Mouse (Mus musculus): Measurements from ENCODE around the gene Olfml2b.

The Olfml2b gene

GRCm38 (mm10) chr1:170695326-170695725 lies 51.0 kb downstream of the Olfml2b start:
- no peak for DNase-seq (ENCODE audit: low spot score in 2 of 2)

DNA sequence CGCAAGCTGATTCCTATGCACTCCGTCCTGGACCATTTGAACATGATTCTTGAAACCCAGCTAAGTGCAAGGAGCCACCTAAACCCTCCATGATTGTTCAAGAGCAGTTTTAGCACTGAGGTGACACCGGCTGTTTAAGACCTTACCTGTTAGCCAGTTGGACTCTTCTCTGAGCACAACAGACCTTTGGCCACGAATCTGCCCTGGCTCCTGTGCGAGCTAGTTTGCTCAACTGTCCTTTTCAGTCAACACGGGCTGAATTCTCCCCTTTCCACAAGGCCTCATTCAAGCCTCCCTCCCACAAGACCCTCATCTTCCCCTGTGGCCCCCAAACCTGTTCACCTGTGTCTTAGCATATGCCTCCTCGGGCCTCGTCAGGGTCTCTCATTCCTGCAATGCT lies 52.7 kb downstream of the Olfml2b start:
- no peak for DNase-seq (ENCODE audit: low spot score in 2 of 2)

DNA sequence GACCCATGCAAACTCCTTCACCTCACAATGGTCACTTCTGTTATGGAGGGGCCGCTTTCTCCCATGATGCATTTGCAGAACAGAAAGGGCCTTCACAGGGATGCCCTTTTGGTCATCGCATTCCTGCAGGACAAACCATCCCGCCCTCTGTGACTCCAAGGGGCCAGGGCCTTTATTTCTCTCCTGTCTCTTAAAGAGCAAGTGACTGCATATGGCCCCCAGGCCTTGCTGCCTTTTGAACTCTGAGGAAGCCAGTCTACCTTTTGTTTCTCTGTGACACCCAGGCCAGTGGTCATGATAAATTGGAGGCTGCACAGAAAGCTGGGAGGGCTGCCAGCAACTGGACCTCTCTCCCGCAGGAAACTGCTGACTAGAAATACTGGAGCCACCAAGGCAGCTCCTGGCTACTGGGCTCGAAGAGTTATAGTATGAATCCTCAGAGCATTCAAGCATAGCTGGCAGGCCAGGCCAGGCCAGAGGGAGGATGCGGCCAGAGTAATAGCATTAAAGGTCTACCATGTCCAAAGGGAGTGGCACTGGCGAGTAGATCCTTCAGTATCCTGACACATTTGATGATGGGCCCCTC lies 53.5 kb downstream of the Olfml2b start:
- DNase-seq (ENCODE audit: low spot score in 2 of 2), result no peak

- DNase-seq (ENCODE audit: low spot score in 2 of 2), result no peak
Observed at GRCm38 (mm10) chr1:170698771-170699170, 54.4 kb downstream of the Olfml2b start.

- DNase-seq (ENCODE audit: low spot score in 2 of 2), result no peak
Observed at GRCm38 (mm10) chr1:170699553-170699952, 55.2 kb downstream of the Olfml2b start.

DNA sequence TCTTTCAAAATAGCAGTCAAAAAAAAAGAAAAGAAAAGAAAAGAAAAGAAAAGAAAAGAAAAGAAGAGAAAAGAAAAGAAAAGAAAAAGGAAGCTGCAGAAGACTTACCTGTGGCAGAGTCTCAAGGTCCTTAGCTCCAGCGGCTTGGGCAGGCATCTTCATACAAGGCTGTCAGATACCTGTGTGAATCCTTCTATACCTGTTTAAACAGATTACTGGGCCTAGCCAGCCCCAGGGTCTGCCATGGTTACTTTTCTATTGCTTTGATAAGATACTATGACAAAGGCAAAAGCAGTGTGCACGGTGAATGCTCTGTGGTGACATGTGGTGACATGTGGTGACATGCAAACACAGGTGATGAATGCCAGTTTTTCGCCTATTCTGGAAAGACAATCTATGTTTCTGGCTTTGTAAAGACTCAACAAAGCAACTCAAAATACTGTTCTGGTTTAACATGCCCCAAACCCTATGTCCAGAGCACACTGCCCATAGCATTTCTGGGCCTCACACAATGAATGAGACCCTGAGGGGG lies 56.2 kb downstream of the Olfml2b start:
- no peak for DNase-seq (ENCODE audit: low spot score in 2 of 2)

- DNase-seq (ENCODE audit: low spot score in 2 of 2), result no peak
Observed at GRCm38 (mm10) chr1:170701178-170701577, 56.8 kb downstream of the Olfml2b start.

DNA sequence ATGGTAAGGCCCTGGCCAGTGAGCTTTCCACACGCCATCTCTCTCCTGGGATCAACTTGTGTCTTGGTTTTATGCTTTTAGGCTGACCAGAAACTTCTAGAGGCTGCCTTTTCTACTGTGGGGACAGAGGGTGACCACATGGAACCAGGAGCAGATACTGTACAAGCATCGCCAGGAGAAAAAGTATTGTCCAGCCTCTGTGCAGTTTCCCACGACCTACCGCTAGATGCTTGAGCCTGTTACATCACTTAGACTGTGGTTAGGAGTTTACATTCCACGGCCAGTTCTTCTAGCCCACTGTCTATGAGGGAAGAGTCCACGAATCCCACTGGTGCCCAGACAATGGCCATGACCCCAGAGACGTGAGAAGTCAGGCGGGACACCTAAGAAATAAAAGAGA lies 57.2 kb downstream of the Olfml2b start:
- no peak for DNase-seq (ENCODE audit: low spot score in 2 of 2)

- no peak for DNase-seq (ENCODE audit: low spot score in 2 of 2)
Observed at GRCm38 (mm10) chr1:170702263-170702662, 57.9 kb downstream of the Olfml2b start.

DNA sequence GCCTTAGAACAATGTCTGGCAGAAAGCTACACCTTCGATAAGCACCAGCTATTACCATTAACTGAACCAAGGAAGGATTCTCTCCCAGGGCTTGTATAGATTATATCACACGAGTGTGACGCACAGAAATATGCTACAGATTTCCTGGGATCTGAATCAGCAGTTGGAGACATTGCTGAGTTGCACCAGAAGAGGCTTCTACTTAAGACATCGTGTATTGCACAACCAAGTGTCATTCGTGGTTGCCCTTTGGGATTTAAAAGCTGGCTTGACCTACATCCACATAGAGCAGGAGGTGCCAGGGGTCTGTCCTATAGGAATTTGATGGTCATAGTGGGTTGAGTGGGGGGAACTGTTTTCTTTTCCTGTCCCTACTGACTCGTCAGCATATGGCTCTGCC lies 58.6 kb downstream of the Olfml2b start:
- DNase-seq (ENCODE audit: low spot score in 2 of 2), result no peak

GRCm38 (mm10) chr1:170704103-170704502 lies 59.8 kb downstream of the Olfml2b start:
- no peak for DNase-seq (ENCODE audit: low spot score in 2 of 2)

DNA sequence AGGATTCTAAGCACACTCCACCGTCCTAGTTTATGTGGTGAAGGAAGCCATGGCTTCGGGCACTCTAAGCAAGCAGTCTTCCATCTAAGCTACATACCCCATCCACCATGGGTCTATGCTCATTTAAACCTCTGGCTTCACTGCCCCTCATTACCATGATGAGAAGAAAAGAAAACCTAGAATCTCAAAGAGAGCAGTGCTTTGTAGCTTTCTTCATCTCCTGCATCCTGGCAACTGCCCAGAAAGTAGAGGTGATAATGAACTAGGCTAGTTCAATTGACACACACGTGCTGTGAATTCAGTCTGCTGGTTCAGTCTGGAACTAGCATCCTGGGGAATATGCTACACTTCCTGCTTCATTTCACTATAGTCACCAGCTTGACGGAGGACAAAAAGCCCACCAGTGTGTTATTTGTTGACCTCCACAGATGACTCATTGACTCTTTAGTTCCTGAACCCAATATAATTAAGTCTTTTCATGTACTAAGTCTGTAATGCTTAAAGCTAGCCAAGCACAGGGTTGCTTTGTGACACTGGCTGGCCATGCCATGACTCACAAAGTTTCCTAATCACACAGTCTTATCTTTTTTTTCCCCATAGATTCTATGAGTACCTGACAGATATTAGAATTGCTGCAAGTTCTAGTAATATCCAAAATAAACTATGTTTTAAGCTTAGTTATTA lies 60.7 kb downstream of the Olfml2b start:
- no peak for DNase-seq (ENCODE audit: low spot score in 2 of 2)

DNA sequence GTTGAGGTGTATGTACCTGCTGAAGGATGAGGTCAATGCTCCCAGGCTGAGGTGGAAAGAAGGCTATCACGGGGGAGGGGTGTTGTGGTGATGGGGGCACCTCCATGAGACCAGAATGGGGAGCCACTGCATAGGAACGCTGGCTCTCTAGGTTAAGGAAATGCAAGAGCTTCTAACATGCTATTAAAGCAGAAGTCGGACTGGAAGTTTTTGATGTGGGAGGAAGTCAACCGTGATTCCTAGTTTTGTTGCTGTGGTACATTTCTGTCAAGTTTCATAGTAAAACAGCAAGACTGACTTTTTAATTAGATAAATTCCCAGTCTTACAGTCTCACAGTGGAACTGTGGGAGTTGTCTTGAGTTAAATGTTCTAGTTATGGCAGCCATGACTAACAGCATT lies 61.7 kb downstream of the Olfml2b start:
- no peak for DNase-seq (ENCODE audit: low spot score in 2 of 2)

DNA sequence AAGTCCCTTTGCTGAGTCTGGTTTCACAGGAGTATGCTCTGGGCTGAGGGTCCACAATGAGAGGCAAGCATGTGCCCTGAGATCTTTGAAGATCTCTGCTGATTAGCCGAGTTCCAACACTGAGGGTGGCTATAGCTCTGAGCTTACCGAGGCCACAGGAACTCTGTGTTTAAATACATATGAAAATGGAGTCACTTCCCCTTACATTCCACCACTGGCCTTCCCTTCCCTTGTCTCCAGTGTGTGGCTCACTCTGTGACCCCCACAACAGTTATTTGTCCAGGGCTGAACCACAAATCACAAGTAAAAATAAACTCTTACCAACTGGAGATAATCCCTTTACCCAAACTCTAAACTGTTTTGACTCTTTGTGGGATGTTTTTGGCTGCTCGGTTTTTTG lies 64.7 kb downstream of the Olfml2b start:
- DNase-seq (ENCODE audit: low spot score in 2 of 2), result no peak

- no peak for DNase-seq (ENCODE audit: low spot score in 2 of 2)
Observed at GRCm38 (mm10) chr1:170709481-170709880, 65.1 kb downstream of the Olfml2b start.

GRCm38 (mm10) chr1:170709969-170710368 lies 65.6 kb downstream of the Olfml2b start:
- DNase-seq (ENCODE audit: low spot score in 2 of 2), result no peak

DNA sequence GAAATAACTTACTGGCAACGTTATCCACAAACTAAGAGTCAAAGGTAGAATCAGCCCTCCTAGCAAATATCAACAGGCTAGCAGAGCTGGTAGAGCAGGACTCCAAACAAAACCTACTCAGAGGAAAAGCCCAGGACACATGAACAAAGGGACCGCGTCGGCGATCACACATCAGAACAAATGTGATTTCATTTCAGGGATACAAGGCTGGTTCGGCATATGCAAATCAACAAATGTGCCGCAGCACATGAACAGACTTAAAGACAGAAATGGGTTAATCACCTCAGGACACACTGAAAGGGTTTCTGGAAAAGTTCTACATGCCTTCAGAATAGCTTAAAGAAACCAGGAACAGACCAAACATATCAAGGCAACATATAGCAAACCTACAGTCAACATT lies 67.4 kb downstream of the Olfml2b start:
- DNase-seq (ENCODE audit: low spot score in 2 of 2), result no peak

DNA sequence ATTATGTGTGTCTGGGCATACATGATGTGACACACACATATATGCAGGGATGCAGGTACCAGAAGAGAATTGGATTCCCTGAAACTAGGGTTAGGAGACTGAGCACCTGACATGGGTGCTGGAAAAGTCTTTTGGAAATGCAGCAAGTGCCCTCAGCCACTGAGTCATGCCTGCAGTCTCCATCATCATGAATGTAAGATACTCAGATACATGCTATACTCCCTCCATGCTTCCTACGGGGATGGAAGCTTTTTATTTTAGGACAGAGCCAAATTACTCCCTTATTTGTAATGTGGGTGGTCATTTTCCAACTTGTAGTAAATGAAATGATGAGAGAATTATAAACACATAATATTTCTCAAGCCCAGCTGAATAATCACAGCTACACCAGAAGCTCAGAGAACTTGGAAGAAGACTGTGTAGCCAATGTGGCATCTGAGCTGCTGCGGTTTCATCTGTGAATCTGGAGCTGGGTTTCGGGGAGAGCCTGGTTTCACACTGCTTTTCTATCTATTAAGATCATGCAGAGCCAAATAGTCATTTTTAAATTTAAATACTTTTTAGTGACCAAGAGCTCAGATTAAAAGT lies 73.0 kb downstream of the Olfml2b start:
- no peak for DNase-seq (ENCODE audit: low spot score in 2 of 2)

DNA sequence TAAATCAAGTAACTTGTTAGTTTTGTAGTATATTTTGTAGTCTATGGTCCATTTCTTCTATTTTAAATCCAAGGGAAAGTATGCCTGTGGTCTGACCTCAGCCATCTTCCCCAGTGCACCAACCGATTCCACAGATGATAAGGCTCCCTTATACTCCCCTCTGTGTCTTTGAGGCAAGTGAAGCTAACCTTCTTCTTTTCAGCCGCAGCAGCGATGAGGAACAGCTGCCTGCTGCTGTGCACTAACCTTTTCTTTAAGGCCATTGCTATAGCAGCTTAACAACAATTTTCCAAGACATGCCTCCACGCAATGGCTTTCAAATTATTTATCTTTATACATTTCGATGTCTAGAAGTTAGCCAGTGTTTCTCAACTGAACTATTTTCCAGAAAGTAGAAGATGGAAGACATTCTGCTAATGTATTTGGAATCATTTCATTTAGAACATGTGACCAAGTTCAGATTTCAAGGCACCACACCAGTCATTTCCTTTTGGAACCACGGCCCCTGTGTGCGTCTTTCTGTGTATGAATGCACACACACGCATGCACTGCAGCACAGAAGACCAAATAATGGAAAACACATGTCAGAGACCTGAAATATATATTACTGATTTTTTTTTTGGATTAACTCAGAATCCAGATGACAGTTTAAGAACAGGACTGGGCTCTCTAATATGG lies 73.9 kb downstream of the Olfml2b start:
- no peak for DNase-seq (ENCODE audit: low spot score in 2 of 2)

GRCm38 (mm10) chr1:170721560-170721959 lies 77.2 kb downstream of the Olfml2b start:
- no peak for DNase-seq (ENCODE audit: low spot score in 2 of 2)

DNA sequence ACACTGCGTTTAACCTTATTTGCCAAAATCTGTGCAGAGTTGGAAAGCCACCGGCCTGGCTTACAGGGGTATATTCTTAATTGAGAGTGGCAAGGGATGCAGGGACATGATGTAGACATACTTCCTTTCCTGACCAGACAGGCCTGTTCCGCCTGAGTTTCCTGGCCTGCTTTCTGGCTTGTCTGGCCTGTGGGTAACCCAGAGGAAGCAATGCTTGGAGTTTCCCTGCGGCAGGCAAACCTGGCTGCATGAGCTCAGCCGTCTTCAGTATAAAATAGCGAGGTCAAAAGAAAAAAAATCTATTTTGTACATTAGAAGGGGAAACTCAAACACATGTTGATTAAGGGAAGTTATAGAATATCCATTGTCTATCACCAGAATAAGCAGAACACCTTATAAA lies 84.2 kb downstream of the Olfml2b start:
- DNase-seq (ENCODE audit: low spot score in 2 of 2), result no peak

- DNase-seq (ENCODE audit: low spot score in 2 of 2), result no peak
Observed at GRCm38 (mm10) chr1:170729267-170729962, 85.1 kb downstream of the Olfml2b start.
